Mouse (Mus musculus) C2C12 (cell line): ENCODE data around the gene Cnppd1.
A peak's percentile ranks its signal among the peaks of the same experiment; 100 is the strongest.

Source experiments
- CEBPB ChIP-seq: IDR thresholded peaks from one replicate; pipeline ENCODE4 v1.6.1; 2011; ENCODE audit warnings: low read depth, mild to moderate bottlenecking, control low read depth, moderate library complexity
- CTCF ChIP-seq: IDR thresholded peaks from one replicate; pipeline ENCODE4 v1.5.1; 2011; ENCODE audit not compliant: control insufficient read depth, insufficient read depth, insufficient read length
- MYOD1 ChIP-seq: IDR thresholded peaks from one replicate; pipeline ENCODE4 v1.6.1; 2011; ENCODE audit warnings: low read depth; ENCODE audit not compliant: control insufficient read depth, insufficient read length
- USF1 ChIP-seq: IDR thresholded peaks from one replicate; pipeline ENCODE4 v1.6.1; 2011; ENCODE audit warnings: low read depth, mild to moderate bottlenecking, control low read depth, moderate library complexity

DNA sequence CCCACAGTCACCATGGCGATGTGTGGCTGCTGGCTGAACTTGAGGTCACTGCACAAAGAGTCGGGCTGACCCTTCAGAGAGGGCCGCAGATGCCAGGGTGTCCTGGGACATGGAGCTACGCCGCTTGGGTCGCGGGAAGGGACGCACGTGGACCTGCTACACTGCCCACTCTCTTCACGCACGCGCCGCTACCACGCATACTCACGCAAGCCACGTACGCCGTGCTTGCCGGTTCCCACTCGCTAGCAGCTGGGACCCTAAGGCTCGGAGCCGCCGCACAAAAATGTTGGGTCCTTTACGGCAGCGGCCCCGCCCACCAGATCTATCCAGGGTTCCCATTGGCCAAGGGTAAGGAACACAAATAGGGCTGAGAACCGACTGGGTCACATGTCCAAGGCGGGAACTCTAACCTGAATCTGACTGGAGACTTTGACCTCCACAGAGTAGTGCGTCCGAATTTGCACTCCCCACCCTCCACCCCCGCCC, 37.6 kb upstream of the Cnppd1 start, which contains the start of gene Abcb6:
- no peak for TF ChIP-seq CTCF
- TF ChIP-seq CEBPB, result no peak
- TF ChIP-seq USF1, result peak; percentile 94
- TF ChIP-seq MYOD1, result no peak
